Mouse (Mus musculus): ENCODE data around the gene Stk39. TPM values are rescaled to one million over a fixed set of nuclear protein-coding genes. Genes with fewer than 3 reads are reported as not detected.

Gene Stk39
- polyA plus RNA-seq, 1 experiment from 2014 or later = 53.0 TPM

DNA sequence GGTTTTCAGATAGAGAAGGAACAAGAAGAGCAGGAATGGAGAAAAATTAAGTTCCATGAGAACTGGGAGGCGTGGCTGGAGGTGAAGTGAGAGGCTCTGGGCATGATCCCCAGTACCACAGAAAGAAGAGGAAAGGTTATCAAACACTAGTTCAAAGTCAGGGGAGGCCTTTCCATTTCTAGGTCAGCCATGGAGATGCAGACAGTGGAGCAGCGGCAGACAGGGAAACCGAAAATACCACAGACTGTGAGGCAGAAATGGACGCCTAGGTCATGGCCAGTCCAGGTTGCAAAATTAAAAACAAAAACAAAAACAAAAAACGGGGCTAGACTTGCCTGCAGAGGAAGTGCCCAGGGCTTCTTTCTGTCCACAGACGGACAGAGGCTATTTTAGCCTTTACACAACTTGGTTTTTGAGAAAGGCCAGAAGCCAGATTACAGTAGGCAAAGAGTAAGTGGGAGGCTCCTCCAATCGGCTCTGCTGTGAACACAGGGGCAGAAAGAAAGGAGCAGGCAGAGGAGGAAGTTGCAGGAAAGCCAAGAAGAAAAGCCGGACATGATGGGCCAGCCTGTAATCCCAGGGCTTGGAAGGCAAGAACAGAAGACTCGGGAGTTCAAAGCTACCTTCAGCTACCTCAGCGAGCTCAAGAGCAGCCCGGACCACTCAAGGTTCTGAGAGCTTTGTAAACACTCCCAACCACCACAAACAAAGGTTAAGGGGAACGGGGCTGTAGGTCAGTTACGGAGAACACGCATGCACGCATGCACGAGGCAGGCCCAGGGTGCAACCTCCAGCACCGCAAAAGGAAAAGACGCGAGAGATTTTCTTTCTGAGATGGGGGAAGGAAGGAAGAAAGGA, 6.6 kb downstream of the Stk39 start:
- Histone ChIP-seq H3K36me3 (ENCODE audit: control insufficient read depth, insufficient read depth, low read length) (no peaks in the 10 kb centered on the region), H3K4me2 (replicated peaks; ENCODE audit: low read depth, low read length) (no peak overlapping the region), H3K27ac (ENCODE audit: low read depth, low read length) (no peak overlapping the region), H3K27me3 (ENCODE audit: control insufficient read depth, insufficient read depth, low read length) (no peaks in the 10 kb centered on the region), H3K9me3 (ENCODE audit: control insufficient read depth, low read length) (no peaks in the 10 kb centered on the region), H3K4me3 (ENCODE audit: low read depth, low read length) (no peak overlapping the region), H3K4me1 (replicated peaks; ENCODE audit: control insufficient read depth, insufficient read depth, low read length) (peaks cover 2% of the 10 kb centered on the region; the same call in 1 of the 2 replicates), H3K9ac (ENCODE audit: low read depth, low read length) (no peak overlapping the region)
- ATAC-seq (ENCODE audit: low FRiP score) (no peak), DNase-seq (ENCODE audit: low spot score) (no peak)
- 82% methylated on average over 19 of the region's 19 CpGs for WGBS

DNA sequence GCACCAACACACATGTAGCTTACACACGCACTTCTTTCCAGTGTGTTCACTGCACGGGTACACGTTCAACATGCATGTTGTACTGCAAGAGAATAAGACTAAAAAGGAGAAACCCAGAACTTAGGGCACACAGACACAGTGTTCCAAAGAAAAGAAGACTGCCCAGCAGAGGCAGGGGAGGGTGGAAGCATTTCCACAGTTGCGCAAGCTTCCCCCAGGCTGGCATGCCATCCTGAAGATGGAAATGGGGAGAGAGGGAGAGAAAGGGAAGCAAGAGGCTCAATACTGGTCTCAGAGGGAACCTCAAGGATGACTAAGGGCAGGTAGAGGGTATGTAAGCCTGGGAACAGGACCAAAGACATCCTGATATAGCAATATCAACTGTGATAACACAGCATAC, 7.6 kb downstream of the Stk39 start:
- Histone ChIP-seq H3K4me2 (replicated peaks; ENCODE audit: low read depth, low read length) (no peak overlapping the region), H3K9ac (ENCODE audit: low read depth, low read length) (no peak overlapping the region), H3K4me1 (replicated peaks; ENCODE audit: control insufficient read depth, insufficient read depth, low read length) (peaks cover 1% of the 10 kb centered on the region; the same call in 1 of the 2 replicates), H3K4me3 (ENCODE audit: low read depth, low read length) (no peak overlapping the region), H3K27me3 (ENCODE audit: control insufficient read depth, insufficient read depth, low read length) (no peaks in the 10 kb centered on the region), H3K27ac (ENCODE audit: low read depth, low read length) (no peak overlapping the region), H3K9me3 (ENCODE audit: control insufficient read depth, low read length) (no peaks in the 10 kb centered on the region), H3K36me3 (ENCODE audit: control insufficient read depth, insufficient read depth, low read length) (no peaks in the 10 kb centered on the region; the same call in 1 of the 2 replicates)
- no peak for ATAC-seq (ENCODE audit: low FRiP score)
- no peak for DNase-seq (ENCODE audit: low spot score)
- WGBS = 99% methylated on average over 4 of the region's 4 CpGs

DNA sequence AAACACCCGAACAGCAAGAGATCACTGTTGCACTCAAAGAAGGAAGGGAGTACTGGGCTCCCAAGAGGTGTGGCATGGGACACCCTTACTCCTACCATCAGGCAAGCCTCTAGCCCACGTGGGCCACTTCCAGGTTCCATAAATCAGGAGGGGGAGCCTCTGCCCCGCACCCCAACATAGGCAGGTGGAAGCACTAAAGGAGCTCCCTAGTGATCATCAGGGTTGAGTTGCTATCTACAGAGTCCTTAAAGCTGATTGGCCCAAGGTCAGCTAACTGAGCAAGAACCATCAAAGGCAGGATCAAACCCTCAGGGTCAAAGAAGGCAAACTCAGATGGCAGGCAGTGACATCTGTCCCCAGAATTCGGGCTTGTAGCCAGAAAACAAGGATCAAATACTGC, 8.3 kb downstream of the Stk39 start:
- ATAC-seq (ENCODE audit: low FRiP score) (no peak), DNase-seq (ENCODE audit: low spot score) (no peak)
- Histone ChIP-seq H3K4me1 (replicated peaks; ENCODE audit: control insufficient read depth, insufficient read depth, low read length) (no peaks in the 10 kb centered on the region), H3K27me3 (ENCODE audit: control insufficient read depth, insufficient read depth, low read length) (no peaks in the 10 kb centered on the region), H3K4me2 (replicated peaks; ENCODE audit: low read depth, low read length) (no peak overlapping the region), H3K9me3 (ENCODE audit: control insufficient read depth, low read length) (no peaks in the 10 kb centered on the region), H3K4me3 (ENCODE audit: low read depth, low read length) (no peak overlapping the region), H3K27ac (ENCODE audit: low read depth, low read length) (no peak overlapping the region), H3K36me3 (ENCODE audit: control insufficient read depth, insufficient read depth, low read length) (peaks cover 3% of the 10 kb centered on the region; the same call in 1 of the 2 replicates), H3K9ac (ENCODE audit: low read depth, low read length) (no peak overlapping the region)
- 84% methylated on average over 4 of the region's 4 CpGs for WGBS

DNA sequence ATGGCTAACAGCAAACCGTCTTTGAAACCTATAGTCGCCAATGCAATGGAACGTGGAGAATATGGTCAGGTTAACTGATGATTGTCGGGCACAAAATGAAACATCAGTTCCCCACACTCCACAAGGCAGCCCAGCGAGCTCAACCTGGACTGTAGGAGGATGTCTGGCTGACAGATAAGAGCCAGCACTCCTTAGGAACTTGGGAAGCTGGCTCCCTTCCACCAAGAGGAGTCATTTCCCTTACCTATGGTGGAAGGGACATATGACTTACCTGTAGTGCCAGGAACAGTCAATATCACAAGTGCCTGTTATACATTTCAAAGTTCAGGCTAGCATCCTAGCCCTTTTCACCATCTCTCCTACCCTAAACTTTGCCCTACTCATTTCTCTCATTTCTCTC, 14.0 kb downstream of the Stk39 start:
- H3K9ac ChIP-seq (ENCODE audit: low read depth, low read length) = no peak overlapping the region
- no peak overlapping the region for H3K4me2 ChIP-seq (replicated peaks; ENCODE audit: low read depth, low read length)
- no peaks in the 10 kb centered on the region for H3K4me1 ChIP-seq (replicated peaks; ENCODE audit: control insufficient read depth, insufficient read depth, low read length)
- WGBS = 91% methylated on average over 5 of the region's 5 CpGs
- no peak overlapping the region for H3K27ac ChIP-seq (ENCODE audit: low read depth, low read length)
- no peak overlapping the region for H3K4me3 ChIP-seq (ENCODE audit: low read depth, low read length)
- ATAC-seq (ENCODE audit: low FRiP score) (no peak), DNase-seq (ENCODE audit: low spot score) (no peak)
- H3K36me3 ChIP-seq (ENCODE audit: control insufficient read depth, insufficient read depth, low read length) = peaks cover 3% of the 10 kb centered on the region; the same call in 1 of the 2 replicates
- no peaks in the 10 kb centered on the region for H3K9me3 ChIP-seq (ENCODE audit: control insufficient read depth, low read length)
- H3K27me3 ChIP-seq (ENCODE audit: control insufficient read depth, insufficient read depth, low read length) = no peaks in the 10 kb centered on the region

DNA sequence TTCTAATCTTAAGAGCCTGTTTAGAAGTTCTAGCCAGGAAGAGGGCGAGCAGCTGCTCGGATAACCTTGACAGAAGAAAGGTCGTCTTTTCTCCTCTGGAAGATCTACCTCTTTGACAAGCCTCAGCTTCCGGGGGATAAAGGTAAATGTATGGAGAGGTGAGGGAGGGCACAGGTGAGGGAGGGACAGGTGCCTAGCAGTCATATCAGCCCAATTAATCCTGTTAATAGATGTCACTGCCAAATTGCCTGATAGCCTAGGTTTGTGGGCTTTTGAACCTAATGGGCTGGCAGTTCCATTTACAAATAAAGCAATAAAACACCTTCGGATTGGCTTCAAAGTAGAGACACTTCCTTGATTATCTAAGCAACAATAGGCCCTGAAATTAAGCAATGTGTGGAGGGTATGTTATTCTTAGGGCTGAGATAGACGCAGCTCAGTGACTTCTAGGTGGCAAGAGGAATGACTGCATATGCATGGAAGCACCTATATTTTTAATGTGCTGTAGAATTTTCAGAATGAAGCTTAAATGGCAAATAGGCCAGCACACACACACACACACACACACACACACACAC, 14.5 kb downstream of the Stk39 start:
- no peak for DNase-seq (ENCODE audit: low spot score)
- no peaks in the 10 kb centered on the region for H3K9me3 ChIP-seq (ENCODE audit: control insufficient read depth, low read length)
- H3K27me3 ChIP-seq (ENCODE audit: control insufficient read depth, insufficient read depth, low read length) = no peaks in the 10 kb centered on the region
- no peak overlapping the region for H3K9ac ChIP-seq (ENCODE audit: low read depth, low read length)
- no peak overlapping the region for H3K27ac ChIP-seq (ENCODE audit: low read depth, low read length)
- H3K4me1 ChIP-seq (replicated peaks; ENCODE audit: control insufficient read depth, insufficient read depth, low read length) = no peaks in the 10 kb centered on the region
- peaks cover 3% of the 10 kb centered on the region; the same call in 1 of the 2 replicates for H3K36me3 ChIP-seq (ENCODE audit: control insufficient read depth, insufficient read depth, low read length)
- H3K4me2 ChIP-seq (replicated peaks; ENCODE audit: low read depth, low read length) = no peak overlapping the region
- WGBS = 87% methylated on average over 6 of the region's 6 CpGs
- H3K4me3 ChIP-seq (ENCODE audit: low read depth, low read length) = no peak overlapping the region
- no peak for ATAC-seq (ENCODE audit: low FRiP score)

DNA sequence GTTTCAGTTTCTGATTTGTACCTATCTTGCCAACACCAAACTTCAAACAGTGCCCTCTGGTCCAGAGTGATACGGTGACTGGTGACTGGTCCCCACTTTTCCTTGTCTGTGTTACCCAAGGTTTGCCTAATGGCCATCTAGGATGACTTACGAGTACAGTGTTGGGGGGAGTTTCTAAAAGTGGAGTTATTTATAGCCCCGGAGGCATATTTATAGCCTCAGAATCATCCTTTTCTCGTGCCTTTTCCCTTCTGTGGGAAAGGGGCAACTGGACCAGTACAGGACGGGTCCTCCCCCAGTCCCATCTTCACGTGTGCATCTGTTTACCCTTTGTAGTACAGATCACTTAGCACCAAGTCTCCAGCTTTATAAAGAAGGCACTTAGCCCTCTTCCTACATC, 15.2 kb downstream of the Stk39 start:
- no peak overlapping the region for H3K27ac ChIP-seq (ENCODE audit: low read depth, low read length)
- H3K4me1 ChIP-seq (replicated peaks; ENCODE audit: control insufficient read depth, insufficient read depth, low read length) = no peaks in the 10 kb centered on the region
- DNase-seq (ENCODE audit: low spot score) = no peak
- H3K4me3 ChIP-seq (ENCODE audit: low read depth, low read length) = no peak overlapping the region
- H3K36me3 ChIP-seq (ENCODE audit: control insufficient read depth, insufficient read depth, low read length) = peaks cover 3% of the 10 kb centered on the region; the same call in 1 of the 2 replicates
- ATAC-seq (ENCODE audit: low FRiP score) = no peak
- no peaks in the 10 kb centered on the region for H3K27me3 ChIP-seq (ENCODE audit: control insufficient read depth, insufficient read depth, low read length)
- 89% methylated on average over 6 of the region's 6 CpGs for WGBS
- no peaks in the 10 kb centered on the region for H3K9me3 ChIP-seq (ENCODE audit: control insufficient read depth, low read length)
- H3K4me2 ChIP-seq (replicated peaks; ENCODE audit: low read depth, low read length) = no peak overlapping the region
- H3K9ac ChIP-seq (ENCODE audit: low read depth, low read length) = no peak overlapping the region

DNA sequence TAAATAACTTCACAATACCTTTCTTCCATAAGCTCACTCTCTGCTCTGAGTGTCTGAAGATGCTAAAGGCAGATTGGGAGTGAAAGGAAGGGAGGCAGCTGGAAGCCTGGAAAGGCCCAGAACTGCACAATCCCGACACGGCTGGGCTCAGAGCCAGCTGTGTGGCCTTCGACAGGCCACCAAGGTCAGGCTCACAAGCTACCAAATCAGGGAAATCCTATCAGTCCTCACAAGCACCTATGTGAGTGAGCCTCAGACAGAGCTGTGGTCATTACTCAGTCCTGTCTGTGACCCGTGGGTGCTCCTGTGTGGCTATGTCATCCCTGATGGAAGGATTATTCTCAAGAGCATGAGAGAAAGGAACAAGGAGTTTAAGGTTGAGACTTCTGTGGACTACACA, 19.7 kb downstream of the Stk39 start:
- H3K9ac ChIP-seq (ENCODE audit: low read depth, low read length) = no peak overlapping the region
- no peaks in the 10 kb centered on the region for H3K4me1 ChIP-seq (replicated peaks; ENCODE audit: control insufficient read depth, insufficient read depth, low read length)
- 94% methylated on average over 4 of the region's 4 CpGs for whole genome bisulfite sequencing
- no peaks in the 10 kb centered on the region for H3K36me3 ChIP-seq (ENCODE audit: control insufficient read depth, insufficient read depth, low read length)
- DNase-seq (ENCODE audit: low spot score) = no peak
- no peaks in the 10 kb centered on the region for H3K9me3 ChIP-seq (ENCODE audit: control insufficient read depth, low read length)
- no peak overlapping the region for H3K4me2 ChIP-seq (replicated peaks; ENCODE audit: low read depth, low read length)
- no peak overlapping the region for H3K4me3 ChIP-seq (ENCODE audit: low read depth, low read length)
- H3K27ac ChIP-seq (ENCODE audit: low read depth, low read length) = no peak overlapping the region
- H3K27me3 ChIP-seq (ENCODE audit: control insufficient read depth, insufficient read depth, low read length) = no peaks in the 10 kb centered on the region
- no peak for ATAC-seq (ENCODE audit: low FRiP score)

DNA sequence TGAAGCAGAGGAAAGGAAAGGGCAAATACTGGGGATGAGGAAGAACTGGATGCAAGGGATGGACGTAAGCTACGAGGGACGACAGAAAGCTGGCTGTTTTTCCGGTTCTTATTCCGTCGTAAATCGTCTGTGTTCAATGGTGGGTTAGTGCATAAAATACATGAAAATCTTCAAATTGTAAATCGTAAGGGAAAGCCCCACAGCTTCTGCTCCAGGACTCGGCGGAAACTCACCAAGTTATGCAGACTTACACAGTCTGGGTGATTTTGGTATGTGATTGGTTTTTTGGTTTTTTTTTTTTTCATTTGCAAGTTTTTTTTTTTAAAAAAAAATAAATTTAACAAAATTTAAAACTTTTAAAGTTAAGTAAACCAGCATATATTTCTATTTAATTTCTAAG, 24.0 kb downstream of the Stk39 start:
- WGBS = 93% methylated on average over 10 of the region's 10 CpGs
- Histone ChIP-seq H3K4me3 (ENCODE audit: low read depth, low read length) (no peak overlapping the region), H3K27ac (ENCODE audit: low read depth, low read length) (no peak overlapping the region), H3K36me3 (ENCODE audit: control insufficient read depth, insufficient read depth, low read length) (no peaks in the 10 kb centered on the region), H3K9me3 (ENCODE audit: control insufficient read depth, low read length) (no peaks in the 10 kb centered on the region), H3K4me2 (replicated peaks; ENCODE audit: low read depth, low read length) (no peak overlapping the region), H3K9ac (ENCODE audit: low read depth, low read length) (no peak overlapping the region), H3K27me3 (ENCODE audit: control insufficient read depth, insufficient read depth, low read length) (no peaks in the 10 kb centered on the region), H3K4me1 (replicated peaks; ENCODE audit: control insufficient read depth, insufficient read depth, low read length) (no peaks in the 10 kb centered on the region)
- no peak for ATAC-seq (ENCODE audit: low FRiP score)
- no peak for DNase-seq (ENCODE audit: low spot score)

DNA sequence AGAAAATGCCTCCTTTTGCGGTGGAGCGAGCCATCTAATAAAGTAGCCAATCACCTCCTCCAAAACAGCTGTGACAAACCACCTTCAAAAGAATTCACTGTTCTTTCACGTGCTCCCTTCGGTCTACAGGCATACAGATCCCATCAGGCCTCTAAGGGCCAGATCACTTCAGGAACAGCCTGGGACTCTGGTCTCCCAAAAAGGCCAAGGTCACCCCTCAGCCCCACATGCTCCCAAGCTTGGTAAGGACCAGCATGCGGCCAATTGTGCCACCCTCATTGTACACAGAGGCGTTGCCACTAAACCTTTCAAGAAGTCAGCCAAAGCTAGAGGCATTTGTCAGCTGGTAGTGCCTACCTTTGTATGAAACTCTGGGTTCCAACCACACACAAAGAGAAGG, 28.9 kb downstream of the Stk39 start:
- 76% methylated on average over 6 of the region's 6 CpGs for WGBS
- no peak overlapping the region for H3K9ac ChIP-seq (ENCODE audit: low read depth, low read length)
- no peak for ATAC-seq (ENCODE audit: low FRiP score)

More for the DNA sequence above, 28.9 kb downstream of the Stk39 start:
- H3K4me2 ChIP-seq (replicated peaks; ENCODE audit: low read depth, low read length) = no peak overlapping the region
- no peaks in the 10 kb centered on the region for H3K9me3 ChIP-seq (ENCODE audit: control insufficient read depth, low read length)
- no peaks in the 10 kb centered on the region for H3K27me3 ChIP-seq (ENCODE audit: control insufficient read depth, insufficient read depth, low read length)
- no peak overlapping the region for H3K27ac ChIP-seq (ENCODE audit: low read depth, low read length)
- no peak for DNase-seq (ENCODE audit: low spot score)
- no peaks in the 10 kb centered on the region for H3K36me3 ChIP-seq (ENCODE audit: control insufficient read depth, insufficient read depth, low read length)
- H3K4me3 ChIP-seq (ENCODE audit: low read depth, low read length) = no peak overlapping the region
- H3K4me1 ChIP-seq (replicated peaks; ENCODE audit: control insufficient read depth, insufficient read depth, low read length) = no peaks in the 10 kb centered on the region
